Mouse (Mus musculus) stomach, postnatal 0 days (tissue): ENCODE data around the gene Dok7. TPM values are rescaled to one million over a fixed set of nuclear protein-coding genes. Genes with fewer than 3 reads are reported as not detected.

ENCODE experiments used
- ATAC-seq: fragments of 200-750 bp; cut with Nextera tagmentation; 2 replicates; pipeline ENCODE4 v1.8.0; 2017; ENCODE audit not compliant: low FRiP score, low TSS enrichment
- DNase-seq: peaks from one replicate; pipeline ENCODE4 v3.0.0-alpha.2; 2016; ENCODE audit warnings: low spot score
- H3K27ac ChIP-seq: fragments of 300-500 bp; sonication (generic); replicated peaks from 2 replicates; pipeline ENCODE4 v1.5.1; 2014; ENCODE audit warnings: mild to moderate bottlenecking, control low read depth
- H3K27me3 ChIP-seq: fragments of 300-500 bp; sonication (generic); 2 replicates; pipeline ENCODE4 v1.6.1; 2014; ENCODE audit warnings: low read length; ENCODE audit not compliant: control insufficient read depth, insufficient read depth
- H3K36me3 ChIP-seq: fragments of 300-500 bp; sonication (generic); 2 replicates; pipeline ENCODE4 v1.6.1; 2014; ENCODE audit warnings: low read length, mixed read lengths; ENCODE audit not compliant: control insufficient read depth, insufficient read depth
- H3K4me1 ChIP-seq: fragments of 300-500 bp; sonication (generic); replicated peaks from 2 replicates; pipeline ENCODE4 v1.6.1; 2014; ENCODE audit warnings: antibody characterized with exemption; ENCODE audit not compliant: control insufficient read depth, insufficient read depth
- H3K4me2 ChIP-seq: fragments of 300-500 bp; sonication (generic); replicated peaks from 2 replicates; pipeline ENCODE4 v1.6.1; 2014; ENCODE audit warnings: low read depth, mild to moderate bottlenecking, control low read depth, moderate library complexity
- H3K4me3 ChIP-seq: fragments of 300-500 bp; sonication (generic); 2 replicates; pipeline ENCODE4 v1.5.1; 2014; ENCODE audit warnings: low read depth, low read length, control low read depth
- H3K9ac ChIP-seq: fragments of 300-500 bp; sonication (generic); 2 replicates; pipeline ENCODE4 v1.6.1; 2014; ENCODE audit warnings: mild to moderate bottlenecking, low read length, control low read depth, mixed read lengths
- H3K9me3 ChIP-seq: fragments of 300-500 bp; sonication (generic); 2 replicates; pipeline ENCODE4 v1.6.1; 2016; ENCODE audit warnings: low read length; ENCODE audit not compliant: control insufficient read depth
- CTCF ChIP-seq: IDR thresholded peaks from 2 replicates; pipeline ENCODE4 v1.5.1; 2016; ENCODE audit warnings: antibody characterized with exemption, low read depth, mild to moderate bottlenecking, moderate library complexity
- EP300 ChIP-seq: optimal IDR thresholded peaks from 2 replicates; pipeline ENCODE3; 2016; ENCODE audit warnings: antibody characterized with exemption
- WGBS: fragments of 180-500 bp; shearing (Covaris S2); extraction: QIAGEN DNeasy Blood & Tissue Kit; methylation state at CpG from one replicate; pipeline ENCODE4 v1.1.7; 2014; 5-methylcytosine and 5-hydroxymethylcytosine counted together
- polyA plus RNA-seq: library from polyadenylated mRNA; unstranded; fragments of >200 nt; fragmentation: Nextera tagmentation; extraction: Ambion mirVana; gene quantifications from 2 replicates; pipeline ENCODE4 v1.2.1, GENCODE M21; 2015

Dok7 gene
- polyA plus RNA-seq, 1 experiment from 2014 or later, result 0.72 TPM

DNA sequence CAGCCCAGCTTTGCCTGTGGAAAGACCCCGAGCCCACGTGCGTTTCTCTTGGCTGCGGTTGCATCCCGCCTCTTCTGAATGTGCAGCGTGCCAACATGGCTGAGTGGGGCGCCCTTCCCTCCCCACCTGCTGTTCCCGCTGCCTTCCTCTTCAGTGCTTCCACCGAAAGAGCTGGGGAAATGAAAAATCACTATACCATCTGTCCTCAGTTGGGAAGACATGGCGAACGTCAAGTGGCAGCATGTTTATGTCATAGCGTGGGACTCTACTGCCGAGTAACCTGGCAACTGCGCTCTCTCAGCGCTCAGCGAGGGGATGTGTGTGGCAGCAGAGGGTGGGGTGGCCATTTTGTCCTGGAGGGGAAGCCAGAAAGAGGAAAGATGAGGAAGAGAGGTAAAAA, 72.6 kb downstream of the Dok7 start:
- Histone ChIP-seq H3K27ac (no peak overlapping the region), H3K9me3 (no peaks in the 10 kb centered on the region), H3K27me3 (no peaks in the 10 kb centered on the region), H3K4me2 (no peak overlapping the region), H3K36me3 (no peaks in the 10 kb centered on the region), H3K4me1 (no peaks in the 10 kb centered on the region), H3K4me3 (no peak overlapping the region), H3K9ac (no peak overlapping the region)
- ATAC-seq (no peak), DNase-seq (no peak)
- WGBS, result 74% methylated on average over 16 of the region's 16 CpGs
- TF ChIP-seq CTCF (no peak), EP300 (no peak)

DNA sequence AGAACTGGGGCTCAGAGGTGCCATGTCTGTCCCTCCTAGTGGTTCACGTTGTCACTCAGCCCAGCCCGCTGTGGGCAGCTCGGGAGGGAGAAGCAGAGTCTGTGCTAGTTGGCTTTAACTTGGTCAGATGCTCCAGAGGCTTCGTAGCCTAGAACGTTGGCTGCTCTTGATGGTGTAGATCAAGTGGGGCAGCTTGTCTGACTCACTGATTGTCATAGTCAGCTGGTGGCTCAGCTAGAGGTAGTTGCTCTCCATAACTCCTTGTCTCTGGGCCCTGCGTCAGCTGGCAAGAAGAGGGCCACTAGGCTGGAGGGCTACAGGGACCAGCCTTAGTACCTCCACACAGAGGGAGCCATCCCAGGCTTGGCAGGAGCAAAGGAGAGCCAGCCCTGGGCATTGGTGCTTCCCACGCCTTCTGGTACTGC, 73.2 kb downstream of the Dok7 start:
- H3K4me2 ChIP-seq, result no peak overlapping the region
- H3K36me3 ChIP-seq, result no peaks in the 10 kb centered on the region
- WGBS, result 88% methylated on average over 7 of the region's 7 CpGs
- no peaks in the 10 kb centered on the region for H3K4me1 ChIP-seq
- H3K4me3 ChIP-seq, result no peak overlapping the region
- no peak overlapping the region for H3K27ac ChIP-seq
- H3K9ac ChIP-seq, result no peak overlapping the region
- H3K9me3 ChIP-seq, result no peaks in the 10 kb centered on the region
- ATAC-seq (no peak), DNase-seq (no peak)
- no peak for TF ChIP-seq EP300
- no peak for TF ChIP-seq CTCF
- H3K27me3 ChIP-seq, result no peaks in the 10 kb centered on the region

DNA sequence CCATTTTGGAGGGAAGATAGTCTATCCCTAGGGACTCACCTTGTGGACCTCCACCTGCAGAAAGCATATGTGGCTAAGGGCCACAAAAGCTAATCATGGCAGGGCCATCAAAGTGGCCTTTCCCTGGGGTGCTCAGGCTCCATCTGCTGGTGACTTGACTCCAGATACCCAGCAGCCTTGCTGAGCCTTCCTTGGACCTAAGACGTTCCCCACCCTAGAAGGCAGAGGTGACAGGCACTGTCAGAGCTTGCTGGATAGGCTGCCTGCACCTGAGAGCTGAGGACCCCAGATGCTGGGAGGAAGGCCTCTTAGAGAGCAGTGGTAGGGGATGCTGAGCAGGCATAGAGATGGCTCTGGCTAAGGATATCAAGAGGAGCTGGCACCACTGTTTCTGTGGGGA, 74.7 kb downstream of the Dok7 start:
- Histone ChIP-seq H3K4me1 (no peaks in the 10 kb centered on the region), H3K27me3 (no peaks in the 10 kb centered on the region), H3K9ac (no peak overlapping the region), H3K27ac (no peak overlapping the region), H3K4me2 (no peak overlapping the region), H3K4me3 (no peak overlapping the region), H3K36me3 (no peaks in the 10 kb centered on the region), H3K9me3 (no peaks in the 10 kb centered on the region)
- no peak for DNase-seq
- TF ChIP-seq CTCF, result peak; percentile 50
- no peak for TF ChIP-seq EP300
- WGBS, result 11% methylated on average over 1 of the region's 1 CpGs
- no peak for ATAC-seq

DNA sequence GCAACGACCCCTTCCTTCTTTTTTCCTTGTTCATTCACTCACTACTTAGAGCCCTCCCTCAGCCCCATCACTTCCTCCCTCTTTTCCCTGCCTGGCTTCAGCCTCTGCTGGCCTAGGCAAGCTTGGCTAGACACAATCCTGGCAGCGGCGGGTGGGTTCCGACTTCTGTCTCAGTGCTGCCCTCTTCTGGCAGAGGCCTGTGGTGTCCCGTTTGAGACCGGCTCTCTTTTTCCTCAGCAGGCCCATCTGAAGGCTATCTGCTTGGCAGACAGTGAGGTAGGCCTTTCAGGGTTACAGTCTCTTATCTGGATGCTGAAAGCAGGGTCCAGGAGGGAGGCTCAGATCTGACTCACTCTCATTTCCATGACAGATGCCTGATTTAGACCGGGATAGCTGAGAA, 75.2 kb downstream of the Dok7 start:
- H3K9me3 ChIP-seq, result no peaks in the 10 kb centered on the region
- TF ChIP-seq CTCF, result peak; percentile 88
- no peak for TF ChIP-seq EP300
- H3K27ac ChIP-seq, result no peak overlapping the region
- ATAC-seq (peak; percentile 43; the same call in 1 of the 2 replicates), DNase-seq (peak; percentile 85)
- 7% methylated on average over 7 of the region's 7 CpGs for WGBS
- H3K4me1 ChIP-seq, result no peaks in the 10 kb centered on the region
- H3K4me3 ChIP-seq, result no peak overlapping the region
- H3K4me2 ChIP-seq, result no peak overlapping the region
- no peaks in the 10 kb centered on the region for H3K27me3 ChIP-seq
- H3K9ac ChIP-seq, result no peak overlapping the region
- H3K36me3 ChIP-seq, result no peaks in the 10 kb centered on the region

DNA sequence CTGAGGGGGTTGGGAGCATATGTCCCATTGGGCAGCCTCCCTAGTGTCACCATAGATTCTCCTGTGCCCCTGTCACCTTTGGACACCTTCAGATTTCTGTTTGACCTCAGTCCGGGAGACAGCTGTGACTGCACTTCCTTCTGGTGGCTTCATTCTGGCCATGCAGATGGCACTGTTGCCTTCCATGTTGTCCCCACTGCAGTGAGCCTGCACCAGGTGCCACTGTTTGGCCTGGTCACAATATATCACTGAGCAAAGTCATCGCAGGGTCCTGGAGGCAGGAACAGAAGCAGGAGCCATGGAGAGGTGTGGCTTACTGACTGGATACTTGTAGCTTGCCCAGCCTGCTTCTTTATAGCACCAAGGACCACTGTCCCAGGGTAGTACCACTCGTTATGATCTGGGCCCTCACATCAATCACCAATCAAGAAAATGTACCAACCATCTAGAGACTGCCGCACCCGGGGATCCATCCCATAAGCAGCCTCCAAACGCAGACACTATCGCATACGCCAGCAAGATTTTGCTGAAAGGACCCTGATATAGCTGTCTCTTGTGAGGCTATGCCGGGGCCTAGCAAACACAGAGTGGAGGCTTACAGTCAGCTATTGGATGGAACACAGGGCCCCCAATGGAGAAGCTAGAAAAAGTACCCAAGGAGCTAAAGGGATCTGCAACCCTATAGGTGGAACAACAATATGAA, 75.9 kb downstream of the Dok7 start:
- no peak overlapping the region for H3K9ac ChIP-seq
- no peaks in the 10 kb centered on the region for H3K36me3 ChIP-seq
- H3K4me3 ChIP-seq, result no peak overlapping the region
- ATAC-seq (no peak), DNase-seq (no peak)
- no peak overlapping the region for H3K27ac ChIP-seq
- WGBS, result 88% methylated on average over 9 of the region's 9 CpGs
- H3K4me1 ChIP-seq, result no peaks in the 10 kb centered on the region
- H3K27me3 ChIP-seq, result no peaks in the 10 kb centered on the region
- no peaks in the 10 kb centered on the region for H3K9me3 ChIP-seq
- no peak for TF ChIP-seq CTCF
- no peak for TF ChIP-seq EP300
- no peak overlapping the region for H3K4me2 ChIP-seq

DNA sequence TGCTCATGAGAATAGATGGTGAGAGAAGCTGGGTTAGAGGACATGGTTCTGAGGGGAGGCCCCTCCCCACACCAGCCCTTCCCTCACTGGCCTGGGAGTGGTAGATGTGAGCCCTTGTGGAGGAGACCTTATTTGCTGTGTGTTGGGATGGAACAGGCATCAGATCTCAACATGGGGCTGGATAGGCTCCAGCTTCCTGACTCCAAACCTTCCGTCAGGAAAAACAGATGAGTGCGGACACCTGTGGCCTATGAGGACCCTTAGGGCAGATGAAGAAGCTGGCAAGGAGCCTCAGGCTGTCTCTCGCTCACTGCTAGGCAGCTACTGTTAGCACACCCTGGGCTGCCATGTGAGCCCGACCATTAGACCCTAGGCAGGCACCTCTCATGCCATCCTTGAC, 76.9 kb downstream of the Dok7 start:
- H3K4me3 ChIP-seq, result no peak overlapping the region
- no peak overlapping the region for H3K4me2 ChIP-seq
- no peaks in the 10 kb centered on the region for H3K36me3 ChIP-seq
- 90% methylated on average over 4 of the region's 4 CpGs for WGBS
- TF ChIP-seq EP300, result no peak
- no peak for TF ChIP-seq CTCF
- no peaks in the 10 kb centered on the region for H3K4me1 ChIP-seq
- H3K27ac ChIP-seq, result no peak overlapping the region
- no peak overlapping the region for H3K9ac ChIP-seq
- DNase-seq, result no peak
- no peak for ATAC-seq
- no peaks in the 10 kb centered on the region for H3K27me3 ChIP-seq
- H3K9me3 ChIP-seq, result no peaks in the 10 kb centered on the region
